Mouse (Mus musculus): ENCODE measurements around the gene Ripor2. TPM values are rescaled to one million over a fixed set of nuclear protein-coding genes. Genes with fewer than 3 reads are reported as not detected.
A peak's percentile ranks its signal among the peaks of the same experiment; 100 is the strongest.

The Ripor2 gene
- polyA plus RNA-seq, 1 experiment: 32.0 TPM

GRCm38 (mm10) chr13:24584841-24585240, 2.9 kb downstream of the Ripor2 start:
- TF ChIP-seq CTCF (IDR thresholded peaks at IDR 0.05; ENCODE audit: borderline replicate concordance, extremely low read depth, insufficient read depth, insufficient read length) (no peak), POLR2A (IDR thresholded peaks at IDR 0.05; ENCODE audit: borderline replicate concordance, extremely low read depth, insufficient read depth, insufficient read length, poor library complexity, severe bottlenecking) (no peak)
- DNase-seq (ENCODE audit: low read depth): no peak

- DNase-seq (ENCODE audit: low read depth): no peak
- no peak for TF ChIP-seq POLR2A (IDR thresholded peaks at IDR 0.05; ENCODE audit: borderline replicate concordance, extremely low read depth, insufficient read depth, insufficient read length, poor library complexity, severe bottlenecking)
- peak; percentile 34; the same call in 1 of the 2 replicates for TF ChIP-seq CTCF (IDR thresholded peaks at IDR 0.05; ENCODE audit: borderline replicate concordance, extremely low read depth, insufficient read depth, insufficient read length)
Observed at GRCm38 (mm10) chr13:24585369-24585768, 3.4 kb downstream of the Ripor2 start.

- no peak for TF ChIP-seq POLR2A (IDR thresholded peaks at IDR 0.05; ENCODE audit: borderline replicate concordance, extremely low read depth, insufficient read depth, insufficient read length, poor library complexity, severe bottlenecking)
- TF ChIP-seq CTCF (IDR thresholded peaks at IDR 0.05; ENCODE audit: borderline replicate concordance, extremely low read depth, insufficient read depth, insufficient read length): no peak
- DNase-seq (ENCODE audit: low read depth): no peak
Observed at GRCm38 (mm10) chr13:24587192-24587895, 5.4 kb downstream of the Ripor2 start.

- TF ChIP-seq CTCF (IDR thresholded peaks at IDR 0.05; ENCODE audit: borderline replicate concordance, extremely low read depth, insufficient read depth, insufficient read length) (no peak), POLR2A (IDR thresholded peaks at IDR 0.05; ENCODE audit: borderline replicate concordance, extremely low read depth, insufficient read depth, insufficient read length, poor library complexity, severe bottlenecking) (no peak)
- no peak for DNase-seq (ENCODE audit: low read depth)
Observed at GRCm38 (mm10) chr13:24588603-24589002, 6.6 kb downstream of the Ripor2 start.

GRCm38 (mm10) chr13:24591737-24592136, 9.7 kb downstream of the Ripor2 start:
- DNase-seq (ENCODE audit: low read depth): no peak
- TF ChIP-seq POLR2A (IDR thresholded peaks at IDR 0.05; ENCODE audit: borderline replicate concordance, extremely low read depth, insufficient read depth, insufficient read length, poor library complexity, severe bottlenecking): no peak
- no peak for TF ChIP-seq CTCF (IDR thresholded peaks at IDR 0.05; ENCODE audit: borderline replicate concordance, extremely low read depth, insufficient read depth, insufficient read length)

GRCm38 (mm10) chr13:24594303-24594702, 12.3 kb downstream of the Ripor2 start:
- TF ChIP-seq CTCF (IDR thresholded peaks at IDR 0.05; ENCODE audit: borderline replicate concordance, extremely low read depth, insufficient read depth, insufficient read length) (no peak), POLR2A (IDR thresholded peaks at IDR 0.05; ENCODE audit: borderline replicate concordance, extremely low read depth, insufficient read depth, insufficient read length, poor library complexity, severe bottlenecking) (no peak)
- DNase-seq (ENCODE audit: low read depth): peak; percentile 56

GRCm38 (mm10) chr13:24599631-24600041, 17.6 kb downstream of the Ripor2 start:
- DNase-seq (ENCODE audit: low read depth): no peak
- TF ChIP-seq POLR2A (IDR thresholded peaks at IDR 0.05; ENCODE audit: borderline replicate concordance, extremely low read depth, insufficient read depth, insufficient read length, poor library complexity, severe bottlenecking) (no peak), CTCF (IDR thresholded peaks at IDR 0.05; ENCODE audit: borderline replicate concordance, extremely low read depth, insufficient read depth, insufficient read length) (no peak)

GRCm38 (mm10) chr13:24602978-24603377, 21.0 kb downstream of the Ripor2 start:
- DNase-seq (ENCODE audit: low read depth): peak; percentile 23
- TF ChIP-seq CTCF (IDR thresholded peaks at IDR 0.05; ENCODE audit: borderline replicate concordance, extremely low read depth, insufficient read depth, insufficient read length) (no peak), POLR2A (IDR thresholded peaks at IDR 0.05; ENCODE audit: borderline replicate concordance, extremely low read depth, insufficient read depth, insufficient read length, poor library complexity, severe bottlenecking) (no peak)

- DNase-seq (ENCODE audit: low read depth): peak; percentile 35
- no peak for TF ChIP-seq POLR2A (IDR thresholded peaks at IDR 0.05; ENCODE audit: borderline replicate concordance, extremely low read depth, insufficient read depth, insufficient read length, poor library complexity, severe bottlenecking)
- no peak for TF ChIP-seq CTCF (IDR thresholded peaks at IDR 0.05; ENCODE audit: borderline replicate concordance, extremely low read depth, insufficient read depth, insufficient read length)
Observed at GRCm38 (mm10) chr13:24603591-24604009, 21.6 kb downstream of the Ripor2 start.

GRCm38 (mm10) chr13:24604096-24604495, 22.1 kb downstream of the Ripor2 start:
- no peak for DNase-seq (ENCODE audit: low read depth)
- TF ChIP-seq CTCF (IDR thresholded peaks at IDR 0.05; ENCODE audit: borderline replicate concordance, extremely low read depth, insufficient read depth, insufficient read length): no peak
- TF ChIP-seq POLR2A (IDR thresholded peaks at IDR 0.05; ENCODE audit: borderline replicate concordance, extremely low read depth, insufficient read depth, insufficient read length, poor library complexity, severe bottlenecking): no peak

- 0 out of 2 replicates have a peak, but pooled peaks have one; percentile 0 for TF ChIP-seq CTCF (IDR thresholded peaks at IDR 0.05; ENCODE audit: borderline replicate concordance, extremely low read depth, insufficient read depth, insufficient read length)
- TF ChIP-seq POLR2A (IDR thresholded peaks at IDR 0.05; ENCODE audit: borderline replicate concordance, extremely low read depth, insufficient read depth, insufficient read length, poor library complexity, severe bottlenecking): peak; percentile 18; the same call in 1 of the 2 replicates
Observed at GRCm38 (mm10) chr13:24604761-24605591, 23.0 kb downstream of the Ripor2 start.

More at GRCm38 (mm10) chr13:24604761-24605591, 23.0 kb downstream of the Ripor2 start:
- DNase-seq (ENCODE audit: low read depth): peak; percentile 85
